Mouse (Mus musculus) neural tube, embryonic 12.5 days (tissue): Measurements from ENCODE around the gene Fchsd2. TPM values are rescaled to one million over a fixed set of nuclear protein-coding genes. Genes with fewer than 3 reads are reported as not detected.

ENCODE experiments used
- ATAC-seq: fragments of 200-750 bp; cut with Nextera tagmentation; 2 replicates; pipeline ENCODE4 v1.8.0; 2017; ENCODE audit warnings: low read depth, mild to moderate bottlenecking, moderate TSS enrichment, moderate library complexity; ENCODE audit not compliant: low FRiP score
- H3K27ac ChIP-seq: fragments of 300-500 bp; sonication (generic); 2 replicates; pipeline ENCODE4 v1.5.1; 2016
- H3K27me3 ChIP-seq: fragments of 300-500 bp; sonication (generic); replicated peaks from 2 replicates; pipeline ENCODE4 v1.6.1; 2016; ENCODE audit warnings: mild to moderate bottlenecking
- H3K36me3 ChIP-seq: fragments of 300-500 bp; sonication (generic); 2 replicates; pipeline ENCODE4 v1.6.1; 2016; ENCODE audit warnings: mild to moderate bottlenecking
- H3K4me1 ChIP-seq: fragments of 300-500 bp; sonication (generic); 2 replicates; pipeline ENCODE4 v1.6.1; 2016
- H3K4me2 ChIP-seq: fragments of 300-500 bp; sonication (generic); replicated peaks from 2 replicates; pipeline ENCODE4 v1.6.1; 2016; ENCODE audit warnings: mild to moderate bottlenecking
- H3K4me3 ChIP-seq: fragments of 300-500 bp; sonication (generic); 2 replicates; pipeline ENCODE4 v1.5.1; 2016
- H3K9ac ChIP-seq: fragments of 300-500 bp; sonication (generic); 2 replicates; pipeline ENCODE4 v1.6.1; 2016; ENCODE audit warnings: mild to moderate bottlenecking
- H3K9me3 ChIP-seq: fragments of 300-500 bp; sonication (generic); 2 replicates; pipeline ENCODE4 v1.6.1; 2016; ENCODE audit warnings: mild to moderate bottlenecking
- WGBS: fragments of 180-500 bp; shearing (Covaris S2); methylation state at CpG from one replicate; pipeline ENCODE4 v1.1.7; 2016; 5-methylcytosine and 5-hydroxymethylcytosine counted together
- polyA plus RNA-seq: library from polyadenylated mRNA; unstranded; fragments of >200 nt; fragmentation: Nextera tagmentation; extraction: Ambion mirVana; gene quantifications from 2 replicates; pipeline ENCODE4 v1.2.1, GENCODE M21; 2016

Gene Fchsd2
- polyA plus RNA-seq, 1 experiment from 2014 or later = 36.5 TPM

- Histone ChIP-seq H3K4me1 (peaks cover 26% of the 10 kb centered on the region), H3K4me3 (no peak overlapping the region), H3K27me3 (peaks cover 35% of the 10 kb centered on the region), H3K9ac (no peak overlapping the region), H3K36me3 (no peaks in the 10 kb centered on the region), H3K9me3 (no peaks in the 10 kb centered on the region), H3K27ac (no peak overlapping the region), H3K4me2 (no peak overlapping the region)
- WGBS = 81% methylated on average over 3 of the region's 3 CpGs
- ATAC-seq = no peak
These were observed 205.7 kb downstream of the Fchsd2 start for GRCm38 (mm10) chr7:101298375-101298774.

GRCm38 (mm10) chr7:101301361-101301880, 208.8 kb downstream of the Fchsd2 start:
- peaks cover 35% of the 10 kb centered on the region for H3K27me3 ChIP-seq
- H3K27ac ChIP-seq = no peak overlapping the region
- WGBS = under 1% methylated on average over 30 of the region's 30 CpGs
- no peaks in the 10 kb centered on the region for H3K9me3 ChIP-seq
- peak; percentile 41 for ATAC-seq
- H3K36me3 ChIP-seq = no peaks in the 10 kb centered on the region
- peak overlapping the region; percentile 65 for H3K9ac ChIP-seq
- H3K4me3 ChIP-seq = peak overlapping the region; percentile 66
- H3K4me2 ChIP-seq = peak overlapping the region; percentile 86
- H3K4me1 ChIP-seq = peaks cover 23% of the 10 kb centered on the region

GRCm38 (mm10) chr7:101301881-101302456, 209.3 kb downstream of the Fchsd2 start, which contains the start of gene Atg16l2:
Gene Atg16l2 (minus strand): TSS chr7:101302251.
- H3K9me3 ChIP-seq = no peaks in the 10 kb centered on the region
- H3K27ac ChIP-seq = no peak within 1 kb of the TSS
- WGBS = under 1% methylated on average over 39 of the region's 39 CpGs
- peak; percentile 97 for ATAC-seq
- H3K4me1 ChIP-seq = peaks cover 18% of the 10 kb centered on the region; the same call in 1 of the 2 replicates
- H3K27me3 ChIP-seq = peaks cover 34% of the 10 kb centered on the region
- peak within 1 kb of the TSS; percentile 66 for H3K4me3 ChIP-seq
- H3K36me3 ChIP-seq = no peaks in the 10 kb centered on the region
- H3K4me2 ChIP-seq = peak within 1 kb of the TSS; percentile 86
- H3K9ac ChIP-seq = peak within 1 kb of the TSS; percentile 65

GRCm38 (mm10) chr7:101302691-101303090, 210.0 kb downstream of the Fchsd2 start:
- Histone ChIP-seq H3K4me1 (peaks cover 15% of the 10 kb centered on the region; the same call in 1 of the 2 replicates), H3K4me3 (peak overlapping the region; percentile 66; the same call in 1 of the 2 replicates), H3K9me3 (no peaks in the 10 kb centered on the region), H3K27me3 (peaks cover 30% of the 10 kb centered on the region), H3K27ac (no peak overlapping the region), H3K36me3 (no peaks in the 10 kb centered on the region), H3K4me2 (peak overlapping the region; percentile 86), H3K9ac (0 out of 2 replicates have a peak overlapping the region, but pooled peaks have one; percentile 65)
- no peak for ATAC-seq
- 26% methylated on average over 7 of the region's 7 CpGs for WGBS

GRCm38 (mm10) chr7:101306841-101307240, 214.2 kb downstream of the Fchsd2 start:
- H3K9me3 ChIP-seq = no peaks in the 10 kb centered on the region
- no peak overlapping the region for H3K4me3 ChIP-seq
- H3K36me3 ChIP-seq = no peaks in the 10 kb centered on the region
- H3K4me2 ChIP-seq = no peak overlapping the region
- H3K27ac ChIP-seq = no peak overlapping the region
- no peaks in the 10 kb centered on the region for H3K27me3 ChIP-seq
- ATAC-seq = no peak
- no peak overlapping the region for H3K9ac ChIP-seq
- WGBS = 57% methylated on average over 2 of the region's 2 CpGs
- H3K4me1 ChIP-seq = peaks cover 7% of the 10 kb centered on the region; the same call in 1 of the 2 replicates

GRCm38 (mm10) chr7:101309985-101310326, 217.3 kb downstream of the Fchsd2 start:
- peak overlapping the region; percentile 57 for H3K4me2 ChIP-seq
- ATAC-seq = peak; percentile 59; the same call in 1 of the 2 replicates
- no peaks in the 10 kb centered on the region for H3K27me3 ChIP-seq
- H3K9ac ChIP-seq = no peak overlapping the region
- 41% methylated on average over 5 of the region's 5 CpGs for WGBS
- no peaks in the 10 kb centered on the region for H3K4me1 ChIP-seq
- H3K9me3 ChIP-seq = no peaks in the 10 kb centered on the region
- peak overlapping the region; percentile 52 for H3K4me3 ChIP-seq
- no peaks in the 10 kb centered on the region for H3K36me3 ChIP-seq
- no peak overlapping the region for H3K27ac ChIP-seq

- peak; percentile 95 for ATAC-seq
- peak overlapping the region; percentile 57 for H3K4me2 ChIP-seq
- no peaks in the 10 kb centered on the region for H3K36me3 ChIP-seq
- H3K4me3 ChIP-seq = peak overlapping the region; percentile 52
- no peaks in the 10 kb centered on the region for H3K4me1 ChIP-seq
- 1% methylated on average over 43 of the region's 43 CpGs for WGBS
- peak overlapping the region; percentile 48; the same call in 1 of the 2 replicates for H3K27ac ChIP-seq
- H3K9me3 ChIP-seq = no peaks in the 10 kb centered on the region
- H3K27me3 ChIP-seq = no peaks in the 10 kb centered on the region
- peak overlapping the region; percentile 56 for H3K9ac ChIP-seq
These were observed 217.8 kb downstream of the Fchsd2 start for GRCm38 (mm10) chr7:101310327-101311028.

- Histone ChIP-seq H3K4me2 (peak overlapping the region; percentile 57), H3K9me3 (no peaks in the 10 kb centered on the region), H3K27ac (no peak overlapping the region), H3K4me3 (no peak overlapping the region), H3K4me1 (no peaks in the 10 kb centered on the region), H3K36me3 (no peaks in the 10 kb centered on the region), H3K27me3 (no peaks in the 10 kb centered on the region), H3K9ac (no peak overlapping the region)
- ATAC-seq = no peak
- 40% methylated on average over 2 of the region's 2 CpGs for WGBS
These were observed 218.4 kb downstream of the Fchsd2 start for GRCm38 (mm10) chr7:101311061-101311460.

- Histone ChIP-seq H3K36me3 (no peaks in the 10 kb centered on the region), H3K4me3 (no peak overlapping the region), H3K4me1 (no peaks in the 10 kb centered on the region), H3K27ac (no peak overlapping the region), H3K9me3 (no peaks in the 10 kb centered on the region), H3K9ac (no peak overlapping the region), H3K27me3 (no peaks in the 10 kb centered on the region), H3K4me2 (no peak overlapping the region)
- WGBS = 67% methylated on average over 3 of the region's 3 CpGs
- no peak for ATAC-seq
These were observed 220.4 kb downstream of the Fchsd2 start for GRCm38 (mm10) chr7:101313033-101313432.

- Histone ChIP-seq H3K9me3 (no peaks in the 10 kb centered on the region), H3K27ac (no peak overlapping the region), H3K4me2 (no peak overlapping the region), H3K4me3 (no peak overlapping the region), H3K4me1 (no peaks in the 10 kb centered on the region), H3K27me3 (no peaks in the 10 kb centered on the region; the same call in 1 of the 2 replicates), H3K9ac (no peak overlapping the region), H3K36me3 (no peaks in the 10 kb centered on the region)
- no peak for ATAC-seq
- 79% methylated on average over 5 of the region's 5 CpGs for WGBS
These were observed 221.7 kb downstream of the Fchsd2 start for GRCm38 (mm10) chr7:101314396-101314795.

- no peaks in the 10 kb centered on the region for H3K9me3 ChIP-seq
- no peak overlapping the region for H3K4me2 ChIP-seq
- ATAC-seq = no peak
- H3K27ac ChIP-seq = no peak overlapping the region
- H3K4me1 ChIP-seq = no peaks in the 10 kb centered on the region
- H3K27me3 ChIP-seq = peaks cover 9% of the 10 kb centered on the region
- H3K9ac ChIP-seq = no peak overlapping the region
- H3K36me3 ChIP-seq = no peaks in the 10 kb centered on the region
- no peak overlapping the region for H3K4me3 ChIP-seq
These were observed 223.0 kb downstream of the Fchsd2 start for GRCm38 (mm10) chr7:101315699-101316098.

- Histone ChIP-seq H3K36me3 (no peaks in the 10 kb centered on the region), H3K27ac (no peak overlapping the region), H3K4me1 (peaks cover 5% of the 10 kb centered on the region), H3K4me3 (no peak overlapping the region), H3K27me3 (peaks cover 14% of the 10 kb centered on the region), H3K9ac (no peak overlapping the region), H3K9me3 (no peaks in the 10 kb centered on the region), H3K4me2 (no peak overlapping the region)
- 72% methylated on average over 6 of the region's 6 CpGs for WGBS
- ATAC-seq = no peak
These were observed 223.9 kb downstream of the Fchsd2 start for GRCm38 (mm10) chr7:101316591-101317001.
